Mouse (Mus musculus): ENCODE measurements around the gene Ubap1l.

Gene Ubap1l

DNA sequence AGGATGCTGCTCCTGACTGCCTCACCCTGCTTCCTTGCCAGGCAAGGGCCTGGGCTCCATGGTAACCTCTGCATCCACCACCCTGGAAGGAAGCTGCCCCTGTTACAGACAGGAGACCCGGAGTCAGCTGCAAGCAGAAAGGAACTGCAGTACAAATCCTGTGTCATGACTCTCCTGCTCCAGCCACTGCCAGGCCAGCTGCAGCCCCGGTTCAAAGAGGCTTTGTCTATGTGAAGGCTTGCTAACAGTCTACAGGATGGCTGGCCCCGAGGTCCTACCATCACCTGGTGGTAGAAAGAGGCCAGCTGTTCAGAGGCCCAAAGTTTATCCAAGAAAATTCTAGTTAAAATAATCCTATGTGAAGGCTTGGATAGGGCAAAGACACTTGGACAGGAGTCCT is 50.5 kb downstream of the Ubap1l start:
- no peak for DNase-seq

DNA sequence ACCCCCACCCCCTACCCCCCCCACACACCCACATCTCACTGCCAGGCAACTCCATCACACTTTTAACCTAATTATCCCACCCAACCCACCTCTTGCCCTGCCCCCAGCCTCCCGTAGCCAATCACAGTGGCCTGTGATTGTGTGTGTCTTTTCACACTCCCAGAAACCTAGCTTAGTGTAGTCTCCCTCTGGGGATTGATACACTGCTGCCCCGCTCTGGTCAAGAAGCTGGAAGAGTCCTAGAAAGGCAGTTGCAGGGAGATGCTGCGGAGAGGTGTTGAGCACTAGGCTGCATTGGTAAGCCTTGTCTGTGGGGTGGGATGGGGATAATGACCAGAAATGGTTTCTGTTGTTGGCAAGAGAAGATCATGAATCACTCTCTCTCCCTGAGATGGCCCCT is 56.9 kb downstream of the Ubap1l start:
- no peak for DNase-seq

DNA sequence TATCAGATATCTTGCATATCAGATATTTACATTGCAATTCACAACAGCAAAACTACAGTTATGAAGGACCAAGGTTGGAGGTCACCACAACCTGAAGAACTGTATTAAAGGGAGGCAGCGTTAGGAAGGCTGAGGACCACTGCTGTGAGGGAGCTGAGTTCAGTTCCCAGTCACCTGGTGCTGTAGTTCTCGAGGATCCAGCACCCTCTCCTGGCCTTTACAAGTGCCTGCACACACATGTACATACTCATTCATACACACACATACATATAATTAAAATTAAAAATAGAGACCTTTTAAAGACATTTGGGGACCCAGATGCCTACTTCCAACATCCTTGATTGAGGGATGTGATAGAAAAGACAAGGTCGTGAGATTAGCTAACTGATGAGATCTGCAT is 58.8 kb downstream of the Ubap1l start:
- no peak for DNase-seq

- DNase-seq, result no peak
Observed at GRCm38 (mm10) chr9:65422760-65423501, 62.1 kb downstream of the Ubap1l start, which contains the start of gene Slc51b. Slc51b (minus strand) TSS chr9:65422955.

- no peak for DNase-seq
Observed at GRCm38 (mm10) chr9:65424393-65424792, 63.6 kb downstream of the Ubap1l start.

DNA sequence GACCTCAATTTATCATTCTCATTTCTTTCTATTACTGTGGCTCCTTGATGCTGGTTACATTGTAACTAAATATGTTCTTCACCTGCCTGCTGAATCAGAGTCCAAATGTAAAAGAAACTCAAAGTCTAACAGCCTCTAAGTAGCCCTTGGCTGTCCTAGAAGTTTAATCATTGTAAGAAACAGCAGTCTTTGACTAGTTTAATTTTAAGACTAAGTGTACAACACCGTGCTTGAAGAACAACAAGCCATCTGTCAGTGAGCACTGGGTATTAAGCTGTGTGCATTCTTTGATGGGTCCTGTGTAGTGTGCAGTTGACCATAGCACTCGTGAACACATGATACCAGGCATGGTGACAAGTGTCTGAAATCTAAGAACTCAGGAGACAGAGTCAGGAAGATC is 66.7 kb downstream of the Ubap1l start:
- no peak for DNase-seq

DNA sequence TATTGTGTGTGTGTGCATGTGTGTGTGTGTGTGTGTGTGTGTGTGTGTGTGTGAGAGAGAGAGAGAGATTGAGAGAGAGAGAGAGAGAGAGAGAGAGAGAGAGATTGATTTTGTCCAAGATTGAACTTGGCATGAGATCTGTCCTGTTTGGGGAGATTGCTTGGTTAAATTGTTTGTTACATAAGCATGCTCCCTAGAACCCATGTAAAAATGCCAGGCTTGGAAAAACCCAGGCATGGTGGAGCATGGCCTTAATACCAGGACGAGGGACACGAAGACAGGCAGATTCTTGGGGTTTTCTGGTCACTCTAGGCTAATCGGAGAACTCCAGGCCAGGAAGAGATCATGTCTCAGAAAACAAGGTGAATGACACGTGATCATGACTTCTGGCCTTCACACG is 67.2 kb downstream of the Ubap1l start:
- DNase-seq, result no peak
